Mouse (Mus musculus) kidney, embryonic 15.5 days (tissue): ENCODE results near the gene Grid2. TPM values are rescaled to one million over a fixed set of nuclear protein-coding genes. Genes with fewer than 3 reads are reported as not detected.

Source experiments
- ATAC-seq: fragments of 200-750 bp; cut with Nextera tagmentation; replicated peaks from 2 replicates; pipeline ENCODE4 v1.8.0; 2017; ENCODE audit warnings: moderate TSS enrichment; ENCODE audit not compliant: low FRiP score
- H3K27ac ChIP-seq: fragments of 300-500 bp; sonication (generic); 2 replicates; pipeline ENCODE4 v1.5.1; 2015; ENCODE audit warnings: mild to moderate bottlenecking, inconsistent platforms
- H3K27me3 ChIP-seq: fragments of 300-500 bp; sonication (generic); 2 replicates; pipeline ENCODE4 v1.6.1; 2015; ENCODE audit warnings: inconsistent platforms
- H3K36me3 ChIP-seq: fragments of 300-500 bp; sonication (generic); 2 replicates; pipeline ENCODE4 v1.6.1; 2015; ENCODE audit warnings: inconsistent platforms
- H3K4me1 ChIP-seq: fragments of 300-500 bp; sonication (generic); 2 replicates; pipeline ENCODE4 v1.6.1; 2015; ENCODE audit warnings: inconsistent platforms
- H3K4me2 ChIP-seq: fragments of 300-500 bp; sonication (generic); 2 replicates; pipeline ENCODE4 v1.6.1; 2015; ENCODE audit warnings: moderate library complexity, mild to moderate bottlenecking, inconsistent platforms
- H3K4me3 ChIP-seq: fragments of 300-500 bp; sonication (generic); replicated peaks from 2 replicates; pipeline ENCODE4 v1.5.1; 2015; ENCODE audit warnings: mild to moderate bottlenecking, inconsistent platforms
- H3K9ac ChIP-seq: fragments of 300-500 bp; sonication (generic); 2 replicates; pipeline ENCODE4 v1.6.1; 2015; ENCODE audit warnings: mild to moderate bottlenecking, inconsistent platforms
- H3K9me3 ChIP-seq: fragments of 300-500 bp; sonication (generic); replicated peaks from 2 replicates; pipeline ENCODE4 v1.6.1; 2016; ENCODE audit warnings: inconsistent platforms
- WGBS: fragments of 180-500 bp; shearing (Covaris S2); methylation state at CpG from one replicate; pipeline ENCODE4 v1.1.7; 2015; ENCODE audit warnings: mixed read lengths; 5-methylcytosine and 5-hydroxymethylcytosine counted together
- polyA plus RNA-seq: library from polyadenylated mRNA; unstranded; fragments of >200 nt; fragmentation: Nextera tagmentation; extraction: Ambion mirVana; gene quantifications from 2 replicates; pipeline ENCODE4 v1.2.1, GENCODE M21; 2015

Gene Grid2
- polyA plus RNA-seq, 1 experiment from 2014 or later: 0.55 TPM

DNA sequence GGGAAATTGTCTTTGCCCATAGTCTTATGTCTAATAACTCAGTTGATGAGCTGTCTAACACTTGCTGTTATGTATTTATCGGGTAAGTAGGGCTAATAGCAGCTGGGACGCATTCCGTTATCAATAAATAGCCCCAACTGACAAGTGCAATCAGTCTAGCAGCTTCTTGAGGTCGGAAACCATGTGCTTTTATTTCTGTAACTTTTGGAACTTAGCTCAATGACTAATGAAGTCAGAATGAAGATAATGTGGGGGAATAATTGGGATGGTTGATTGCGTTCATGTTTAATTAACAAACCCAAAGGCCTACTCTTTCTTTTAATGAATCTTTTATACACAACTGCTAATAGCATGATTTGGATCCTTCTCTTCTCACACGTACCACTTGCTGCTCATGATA is 666.3 kb downstream of the Grid2 start:
- H3K4me3 ChIP-seq: no peak overlapping the region
- no peak overlapping the region for H3K9ac ChIP-seq
- no peaks in the 10 kb centered on the region for H3K36me3 ChIP-seq
- H3K4me1 ChIP-seq: no peaks in the 10 kb centered on the region
- no peak overlapping the region for H3K4me2 ChIP-seq
- no peaks in the 10 kb centered on the region for H3K9me3 ChIP-seq
- 87% methylated on average over 6 of the region's 6 CpGs for WGBS
- H3K27me3 ChIP-seq: no peaks in the 10 kb centered on the region
- no peak overlapping the region for H3K27ac ChIP-seq
- ATAC-seq: no peak

DNA sequence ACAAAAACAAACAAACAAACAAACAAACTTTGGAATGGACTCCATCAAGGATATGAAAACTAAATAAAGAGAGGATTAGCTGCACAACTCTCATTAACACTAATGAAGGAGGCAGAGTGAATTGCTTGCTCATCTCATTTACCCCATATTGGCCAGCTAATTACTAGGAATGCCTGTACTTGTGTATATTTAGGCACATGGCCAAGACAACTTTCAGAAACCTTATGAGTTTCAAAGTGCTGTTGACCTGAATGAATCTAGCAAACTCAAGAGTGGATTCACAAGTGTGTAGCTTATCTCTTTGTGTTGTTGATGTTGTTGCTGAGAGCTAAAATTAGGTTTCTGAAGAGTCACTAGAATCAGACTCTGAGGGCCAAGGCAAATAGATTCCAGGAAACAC is 675.5 kb downstream of the Grid2 start:
- ATAC-seq: no peak

DNA sequence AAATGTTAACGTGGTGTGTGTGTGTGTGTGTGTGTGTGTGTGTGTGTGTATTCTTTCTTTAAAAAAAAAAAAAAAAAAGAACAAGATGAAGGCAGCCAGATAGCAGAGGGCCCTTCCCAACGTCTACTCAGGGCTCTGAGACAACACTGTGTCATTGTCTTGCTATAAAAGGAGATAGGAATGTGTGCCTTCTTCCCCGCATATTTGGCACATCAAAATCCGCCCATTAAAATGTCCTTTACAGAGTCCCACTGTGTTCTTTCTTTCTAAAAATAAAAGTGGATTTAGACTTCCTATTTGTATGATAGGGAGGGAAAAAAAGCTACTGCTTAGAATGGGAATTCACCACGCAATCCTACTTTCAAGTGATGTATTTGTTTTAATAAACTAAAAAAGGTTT is 691.0 kb downstream of the Grid2 start:
- Histone ChIP-seq H3K4me3 (no peak overlapping the region), H3K4me1 (no peaks in the 10 kb centered on the region), H3K9me3 (no peaks in the 10 kb centered on the region), H3K27ac (no peak overlapping the region), H3K4me2 (no peak overlapping the region), H3K36me3 (no peaks in the 10 kb centered on the region), H3K27me3 (no peaks in the 10 kb centered on the region), H3K9ac (no peak overlapping the region)
- 56% methylated on average over 5 of the region's 5 CpGs for WGBS
- ATAC-seq: no peak

More for the DNA sequence above, 675.5 kb downstream of the Grid2 start:
- Histone ChIP-seq H3K27me3 (no peaks in the 10 kb centered on the region), H3K4me3 (no peak overlapping the region), H3K4me1 (no peaks in the 10 kb centered on the region), H3K9me3 (no peaks in the 10 kb centered on the region), H3K9ac (no peak overlapping the region), H3K4me2 (no peak overlapping the region), H3K27ac (no peak overlapping the region), H3K36me3 (no peaks in the 10 kb centered on the region)

DNA sequence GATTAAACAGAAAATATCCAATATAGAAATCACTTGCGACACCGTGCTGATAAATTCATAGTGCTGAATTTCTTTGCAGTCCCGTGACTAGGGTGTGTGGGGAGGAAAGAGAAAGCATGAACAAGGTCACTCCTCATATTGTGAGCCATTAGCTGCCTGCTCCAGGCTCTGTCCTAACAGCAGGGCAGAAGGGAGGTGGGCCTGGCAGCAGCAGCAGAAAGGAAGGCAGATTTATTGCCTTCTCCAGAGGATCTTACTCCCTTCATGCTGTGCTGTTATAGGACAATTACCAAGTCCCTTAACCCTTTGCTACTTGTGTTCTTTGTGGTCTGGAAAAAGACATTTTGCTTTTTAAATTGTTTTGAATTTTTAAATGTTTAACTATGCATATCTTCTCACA is 708.1 kb downstream of the Grid2 start:
- ATAC-seq: peak; percentile 94
- Histone ChIP-seq H3K4me3 (no peak overlapping the region), H3K9ac (no peak overlapping the region), H3K27me3 (no peaks in the 10 kb centered on the region), H3K9me3 (no peaks in the 10 kb centered on the region), H3K36me3 (no peaks in the 10 kb centered on the region), H3K4me1 (peaks cover 8% of the 10 kb centered on the region; the same call in 1 of the 2 replicates), H3K4me2 (no peak overlapping the region), H3K27ac (no peak overlapping the region)
- WGBS: 26% methylated on average over 3 of the region's 3 CpGs

DNA sequence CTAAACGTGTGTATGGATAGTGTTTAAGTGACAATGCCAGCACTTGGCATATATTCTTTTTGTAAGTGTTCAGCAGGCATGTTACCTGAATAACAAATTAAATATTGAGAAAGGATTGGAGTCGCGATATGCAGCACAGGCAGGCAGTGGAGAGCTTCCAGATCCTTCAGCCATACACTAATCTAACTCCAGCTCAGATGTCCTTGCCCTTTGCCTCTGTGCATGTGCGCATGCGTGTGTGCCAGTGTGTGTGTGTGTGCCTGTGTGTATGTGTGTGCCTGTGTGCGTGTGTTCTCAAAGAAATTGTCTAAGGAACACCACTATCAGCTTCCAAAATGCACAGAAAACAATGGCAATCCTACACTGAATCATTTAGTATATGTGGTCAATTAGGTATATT is 708.6 kb downstream of the Grid2 start:
- Histone ChIP-seq H3K4me2 (no peak overlapping the region), H3K9ac (no peak overlapping the region), H3K4me3 (no peak overlapping the region), H3K27me3 (no peaks in the 10 kb centered on the region), H3K27ac (no peak overlapping the region), H3K4me1 (peaks cover 8% of the 10 kb centered on the region; the same call in 1 of the 2 replicates), H3K9me3 (no peaks in the 10 kb centered on the region), H3K36me3 (no peaks in the 10 kb centered on the region)
- ATAC-seq: peak; percentile 71
- WGBS: 51% methylated on average over 6 of the region's 6 CpGs

DNA sequence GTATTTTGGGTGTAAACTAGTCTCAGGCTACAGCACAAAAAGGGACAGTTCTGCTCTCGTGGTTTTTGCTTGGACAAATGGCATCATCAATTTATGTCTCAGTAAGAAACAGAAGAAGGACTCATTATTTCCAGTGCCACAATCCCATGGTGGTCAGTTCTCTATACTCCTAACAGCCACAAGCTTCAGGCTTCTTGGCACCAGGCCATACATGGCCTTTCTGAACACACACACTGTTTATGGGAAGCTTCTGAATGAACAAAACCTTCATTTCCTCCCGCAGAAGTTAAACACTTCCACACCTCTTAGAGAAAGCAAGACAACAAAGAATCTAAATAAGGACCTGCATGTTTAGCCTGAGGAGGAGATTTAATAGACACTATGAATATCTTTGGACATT is 709.1 kb downstream of the Grid2 start:
- H3K27me3 ChIP-seq: no peaks in the 10 kb centered on the region
- H3K36me3 ChIP-seq: no peaks in the 10 kb centered on the region
- WGBS: 26% methylated on average over 2 of the region's 2 CpGs
- H3K4me2 ChIP-seq: no peak overlapping the region
- peaks cover 8% of the 10 kb centered on the region; the same call in 1 of the 2 replicates for H3K4me1 ChIP-seq
- no peak overlapping the region for H3K9ac ChIP-seq
- no peak overlapping the region for H3K27ac ChIP-seq
- H3K9me3 ChIP-seq: no peaks in the 10 kb centered on the region
- no peak overlapping the region for H3K4me3 ChIP-seq
- ATAC-seq: no peak

DNA sequence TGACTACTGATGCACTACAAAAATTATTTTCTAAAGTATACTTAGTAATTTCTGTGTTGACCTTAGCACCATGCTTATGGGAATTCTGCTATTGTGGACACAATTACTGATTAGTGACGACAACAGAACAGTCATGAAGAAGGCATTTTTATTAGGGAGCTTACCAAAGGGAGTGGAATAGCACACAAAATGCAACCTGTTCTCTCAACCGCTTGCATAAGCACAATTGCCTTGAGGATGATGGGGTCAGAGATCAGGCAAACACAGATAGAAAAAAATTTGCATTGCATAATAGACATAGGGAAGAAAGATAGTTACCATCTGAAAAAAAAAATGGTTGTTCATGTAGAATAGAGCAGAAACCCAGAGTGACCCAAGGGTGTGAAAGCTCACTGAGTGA is 790.4 kb downstream of the Grid2 start:
- no peak overlapping the region for H3K4me3 ChIP-seq
- no peaks in the 10 kb centered on the region for H3K27me3 ChIP-seq
- H3K4me2 ChIP-seq: no peak overlapping the region
- H3K9me3 ChIP-seq: no peaks in the 10 kb centered on the region
- H3K9ac ChIP-seq: no peak overlapping the region
- H3K36me3 ChIP-seq: no peaks in the 10 kb centered on the region
- no peak overlapping the region for H3K27ac ChIP-seq
- 78% methylated on average over 2 of the region's 2 CpGs for WGBS
- no peak for ATAC-seq
- no peaks in the 10 kb centered on the region for H3K4me1 ChIP-seq

DNA sequence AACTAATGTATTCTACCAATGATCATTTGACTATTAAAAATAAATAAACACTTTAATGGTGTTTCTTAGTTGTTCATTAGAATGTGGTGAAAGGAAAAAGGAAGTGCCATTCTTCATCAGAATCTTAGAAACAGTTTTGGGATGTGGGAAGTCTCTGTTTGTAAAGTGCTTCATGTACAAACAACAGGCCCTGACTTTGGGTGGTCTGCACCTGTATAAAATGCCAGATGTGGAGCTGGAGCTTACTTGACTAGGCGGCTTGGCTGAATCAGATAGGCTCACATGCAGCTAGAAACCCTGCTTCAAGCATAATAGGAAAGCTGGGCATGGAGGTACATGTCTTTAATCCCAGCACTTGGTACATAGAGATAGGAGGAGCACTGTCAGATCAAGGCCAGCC is 791.1 kb downstream of the Grid2 start:
- Histone ChIP-seq H3K4me1 (no peaks in the 10 kb centered on the region), H3K27me3 (no peaks in the 10 kb centered on the region), H3K4me2 (no peak overlapping the region), H3K9ac (no peak overlapping the region), H3K4me3 (no peak overlapping the region), H3K36me3 (no peaks in the 10 kb centered on the region), H3K27ac (no peak overlapping the region), H3K9me3 (no peaks in the 10 kb centered on the region)
- WGBS: 80% methylated on average over 1 of the region's 1 CpGs
- ATAC-seq: no peak

DNA sequence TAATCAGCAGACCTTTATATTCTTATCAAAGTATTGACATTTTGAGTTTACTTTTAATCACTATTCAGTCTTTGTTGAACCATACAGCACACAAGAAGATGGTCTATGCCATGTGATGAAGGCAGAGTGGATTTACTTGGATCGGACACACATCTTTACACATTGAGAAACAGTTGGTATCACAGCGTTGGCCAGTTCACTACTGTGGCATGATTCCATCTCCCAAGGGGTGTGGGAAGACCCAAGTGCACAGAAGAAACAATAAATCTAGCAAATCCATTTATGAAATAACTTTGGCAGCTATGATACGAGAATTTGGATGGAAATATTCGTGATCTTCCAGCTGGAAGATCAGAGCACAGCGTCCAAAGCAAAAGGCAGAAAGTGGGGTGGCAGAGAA is 792.3 kb downstream of the Grid2 start:
- 84% methylated on average over 5 of the region's 5 CpGs for WGBS
- Histone ChIP-seq H3K9ac (no peak overlapping the region), H3K36me3 (no peaks in the 10 kb centered on the region), H3K4me1 (no peaks in the 10 kb centered on the region), H3K27me3 (no peaks in the 10 kb centered on the region), H3K27ac (no peak overlapping the region), H3K4me2 (no peak overlapping the region), H3K9me3 (no peaks in the 10 kb centered on the region), H3K4me3 (no peak overlapping the region)
- no peak for ATAC-seq

DNA sequence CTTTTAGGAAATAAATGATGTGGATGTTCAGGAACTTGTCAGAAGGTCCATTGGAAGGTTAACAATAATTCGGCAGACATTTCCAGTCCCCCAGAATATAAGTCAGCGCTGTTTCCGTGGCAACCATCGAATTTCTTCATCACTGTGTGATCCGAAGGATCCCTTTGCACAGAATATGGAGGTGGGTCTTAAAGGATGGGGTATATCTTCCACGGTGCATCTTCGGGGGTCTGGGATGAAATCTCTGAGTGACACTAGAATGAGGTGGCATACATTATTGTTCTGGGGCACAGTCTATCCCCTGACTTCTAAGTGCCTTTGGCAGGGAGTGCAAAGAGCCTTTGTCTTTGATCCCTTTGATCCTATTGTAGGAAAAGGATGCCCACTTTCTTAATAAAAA is 808.2 kb downstream of the Grid2 start:
- H3K4me1 ChIP-seq: no peaks in the 10 kb centered on the region
- H3K4me3 ChIP-seq: no peak overlapping the region
- no peak overlapping the region for H3K4me2 ChIP-seq
- no peaks in the 10 kb centered on the region for H3K27me3 ChIP-seq
- H3K36me3 ChIP-seq: no peaks in the 10 kb centered on the region
- WGBS: 85% methylated on average over 7 of the region's 7 CpGs
- no peak overlapping the region for H3K9ac ChIP-seq
- ATAC-seq: no peak
- no peak overlapping the region for H3K27ac ChIP-seq
- H3K9me3 ChIP-seq: no peaks in the 10 kb centered on the region

DNA sequence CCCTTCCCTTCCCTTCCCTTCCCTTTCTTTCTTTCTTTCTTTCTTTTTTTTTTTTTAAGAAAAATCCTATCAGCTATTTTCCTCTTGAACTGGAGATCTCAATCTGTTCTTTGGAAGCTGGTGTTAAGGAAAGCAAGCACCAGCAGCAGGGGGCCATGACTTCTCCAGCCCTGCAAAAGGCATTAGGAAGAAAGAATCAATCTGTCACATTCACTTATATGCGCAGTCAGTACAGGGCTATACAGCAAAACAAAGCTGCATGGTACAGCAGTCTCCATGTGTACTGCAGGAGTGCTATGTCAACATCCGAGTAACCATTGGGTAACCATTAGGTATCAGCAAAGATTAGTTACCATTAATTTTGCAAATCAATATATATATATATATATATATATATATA is 809.0 kb downstream of the Grid2 start:
- 85% methylated on average over 2 of the region's 2 CpGs for WGBS
- no peak overlapping the region for H3K4me2 ChIP-seq
- no peak for ATAC-seq
- no peaks in the 10 kb centered on the region for H3K36me3 ChIP-seq
- no peak overlapping the region for H3K27ac ChIP-seq
- H3K4me1 ChIP-seq: no peaks in the 10 kb centered on the region
- no peak overlapping the region for H3K9ac ChIP-seq
- no peaks in the 10 kb centered on the region for H3K9me3 ChIP-seq
- H3K4me3 ChIP-seq: no peak overlapping the region
- H3K27me3 ChIP-seq: no peaks in the 10 kb centered on the region

DNA sequence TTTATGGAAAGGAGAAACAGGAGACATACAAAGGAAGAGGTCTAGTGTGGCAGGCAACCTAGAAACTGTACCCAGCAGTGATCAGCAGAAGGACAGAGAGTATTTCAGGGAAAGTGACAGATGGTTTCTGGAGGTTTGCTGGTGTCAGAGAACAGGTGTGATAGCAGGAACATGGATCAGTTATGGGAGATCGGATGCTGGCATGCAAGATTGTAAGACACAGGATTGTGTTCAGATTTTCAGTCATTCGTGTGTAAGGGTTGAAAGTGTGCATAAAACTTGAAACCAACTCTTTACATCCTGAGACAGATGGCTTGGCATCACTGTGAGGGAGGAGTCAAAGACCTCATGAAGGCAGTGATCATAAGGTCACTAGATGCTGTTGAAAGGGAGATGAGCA is 817.7 kb downstream of the Grid2 start:
- H3K4me2 ChIP-seq: no peak overlapping the region
- H3K9me3 ChIP-seq: no peaks in the 10 kb centered on the region
- H3K4me3 ChIP-seq: no peak overlapping the region
- 65% methylated on average over 2 of the region's 2 CpGs for WGBS
- no peaks in the 10 kb centered on the region for H3K27me3 ChIP-seq
- H3K27ac ChIP-seq: no peak overlapping the region
- ATAC-seq: no peak
- no peaks in the 10 kb centered on the region for H3K4me1 ChIP-seq
- H3K36me3 ChIP-seq: no peaks in the 10 kb centered on the region
- no peak overlapping the region for H3K9ac ChIP-seq

DNA sequence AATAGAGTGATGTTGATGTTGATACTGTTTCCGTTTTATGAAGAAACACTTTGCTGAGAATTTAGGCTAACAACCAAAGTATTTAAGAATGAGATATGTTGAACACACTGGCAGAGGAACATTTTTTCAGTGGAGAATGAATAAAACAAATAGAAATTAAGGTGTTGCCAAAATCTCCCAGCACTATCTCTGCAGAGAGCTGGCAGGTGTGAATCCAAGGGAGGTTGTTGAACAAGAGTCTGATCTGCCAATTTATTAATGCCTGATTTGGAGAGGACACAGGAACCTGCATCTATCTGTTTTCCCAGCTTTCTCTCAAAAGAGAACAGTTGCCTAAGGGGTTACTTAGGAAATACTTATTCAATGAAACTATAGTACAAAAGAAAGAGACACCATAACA is 822.2 kb downstream of the Grid2 start:
- Histone ChIP-seq H3K4me1 (no peaks in the 10 kb centered on the region), H3K27ac (no peak overlapping the region), H3K27me3 (no peaks in the 10 kb centered on the region), H3K9ac (no peak overlapping the region), H3K9me3 (no peaks in the 10 kb centered on the region), H3K4me2 (no peak overlapping the region), H3K36me3 (no peaks in the 10 kb centered on the region), H3K4me3 (no peak overlapping the region)
- 90% methylated on average over 1 of the region's 1 CpGs for WGBS
- ATAC-seq: no peak
